Mouse (Mus musculus): Measurements from ENCODE around the gene AB124611.
"Not testable (repeated sequence)": the region's sequence is repeated elsewhere in the genome, so short reads cannot be mapped to it uniquely, and the experiment has no call there.

The AB124611 gene

DNA sequence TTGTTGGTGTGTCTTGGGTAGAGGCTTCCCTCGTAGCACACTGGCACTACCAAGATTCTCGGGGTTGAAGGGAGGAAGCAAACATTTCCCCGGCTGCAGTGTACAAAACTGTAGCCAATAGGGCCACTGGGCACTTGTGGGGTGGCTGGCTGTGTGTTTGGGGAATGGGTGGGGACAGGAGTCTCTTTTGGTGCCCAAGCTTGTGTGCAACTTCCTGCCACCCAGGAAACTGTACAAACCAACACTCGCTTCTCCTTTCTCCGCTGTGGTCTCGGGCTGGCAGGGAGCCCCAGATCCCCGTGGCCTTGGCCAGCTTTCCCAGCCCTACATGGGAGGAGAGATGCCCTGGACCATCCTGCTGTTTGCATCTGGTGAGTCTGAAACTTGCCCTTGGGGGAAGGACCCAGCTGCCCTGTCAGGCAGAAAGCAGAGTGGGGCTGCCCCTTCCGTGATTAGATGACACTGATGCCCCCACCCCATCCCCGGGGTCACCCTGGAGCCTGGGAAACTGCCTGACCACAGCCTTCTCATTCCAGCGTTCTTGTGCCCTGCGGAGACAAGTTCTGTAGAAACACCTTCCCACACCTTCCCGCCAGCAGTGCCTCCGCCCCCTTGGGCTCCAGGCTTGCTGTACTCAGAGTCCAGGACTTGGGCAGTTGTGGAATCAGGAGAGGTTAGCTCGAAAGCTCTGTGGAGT lies at the start of gene AB124611:
Gene AB124611 (plus strand): TSS at position 240 of the 697 bp plus-strand sequence.
- no peak for DNase-seq (ENCODE audit: low read depth)

DNA sequence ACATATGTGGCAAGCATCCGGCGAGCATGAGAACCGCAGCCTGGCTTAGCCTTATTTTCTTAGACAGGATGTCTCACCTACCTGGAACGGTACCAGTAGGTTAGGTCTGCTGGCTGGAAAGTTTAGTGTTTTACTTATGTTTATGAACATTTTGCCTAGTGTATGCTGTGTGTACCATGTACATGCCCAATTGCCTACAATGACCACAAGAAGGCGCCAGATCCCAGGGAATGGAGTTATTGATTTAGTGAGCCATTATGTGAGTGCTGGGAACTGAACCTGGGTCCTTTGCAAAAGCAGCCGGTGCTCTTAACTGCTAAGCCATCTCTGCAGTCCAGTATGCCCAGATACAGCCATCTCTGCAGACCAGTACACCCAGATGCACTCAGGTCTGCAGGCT lies 48.3 kb upstream of the AB124611 start:
- no peak for DNase-seq (ENCODE audit: low read depth)

DNA sequence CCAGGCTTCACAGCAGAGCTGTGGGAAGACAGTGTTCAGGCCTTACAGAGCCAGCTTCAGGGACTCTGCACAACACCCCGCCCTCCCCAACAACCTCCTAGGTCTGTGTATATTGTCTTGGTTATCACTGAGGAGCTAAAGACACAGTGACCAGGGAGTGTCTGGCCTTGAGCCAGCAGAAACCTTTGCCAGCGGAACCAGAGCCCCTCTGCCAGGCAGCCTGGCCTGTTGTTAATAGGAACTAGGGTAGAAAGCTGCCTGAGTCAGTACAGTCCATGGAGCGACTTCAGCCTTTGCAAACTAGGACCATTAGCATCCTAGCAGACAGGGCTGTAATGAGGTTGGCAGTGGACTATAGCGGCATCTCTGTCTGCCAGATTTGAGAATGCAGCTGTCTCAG lies 41.9 kb upstream of the AB124611 start:
- no peak for DNase-seq (ENCODE audit: low read depth)

DNA sequence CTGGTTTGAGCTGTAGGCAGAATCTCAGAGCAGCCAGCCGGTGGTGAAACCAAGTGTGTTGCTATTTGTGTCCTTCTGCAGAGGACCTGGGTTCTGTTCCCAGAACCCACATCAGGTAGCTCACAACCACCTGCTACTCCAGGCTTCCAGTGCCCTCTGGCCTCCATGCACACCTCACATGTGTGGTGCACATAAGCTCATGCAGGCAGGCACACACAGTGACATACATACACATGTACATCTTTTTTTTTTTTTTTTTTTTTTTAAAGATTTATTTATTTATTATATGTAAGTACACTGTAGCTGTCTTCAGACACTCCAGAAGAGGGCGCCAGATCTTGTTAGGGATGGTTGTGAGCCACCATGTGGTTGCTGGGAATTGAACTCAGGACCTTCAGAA lies 37.7 kb upstream of the AB124611 start:
- DNase-seq (ENCODE audit: low read depth), result not testable (repeated sequence)

DNA sequence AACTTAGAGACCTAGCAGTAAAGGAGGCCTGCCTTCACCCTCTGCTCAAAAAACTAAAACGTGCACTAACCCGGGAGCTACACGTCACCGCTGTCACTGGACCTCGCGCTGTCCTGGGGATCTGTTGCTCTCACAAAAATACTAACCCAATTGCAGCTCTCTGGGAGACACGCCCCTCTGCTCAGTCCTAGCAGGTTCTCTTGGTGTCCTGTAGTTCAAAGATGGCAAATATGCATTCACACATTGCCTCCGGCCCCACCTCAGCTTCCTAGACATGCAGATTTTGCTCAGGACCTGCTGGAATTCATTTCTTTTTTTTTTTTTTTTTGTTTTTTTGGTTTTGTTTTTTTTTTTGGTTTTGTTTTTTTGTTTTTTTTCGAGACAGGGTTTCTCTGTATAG lies 35.3 kb upstream of the AB124611 start:
- DNase-seq (ENCODE audit: low read depth), result no peak

DNA sequence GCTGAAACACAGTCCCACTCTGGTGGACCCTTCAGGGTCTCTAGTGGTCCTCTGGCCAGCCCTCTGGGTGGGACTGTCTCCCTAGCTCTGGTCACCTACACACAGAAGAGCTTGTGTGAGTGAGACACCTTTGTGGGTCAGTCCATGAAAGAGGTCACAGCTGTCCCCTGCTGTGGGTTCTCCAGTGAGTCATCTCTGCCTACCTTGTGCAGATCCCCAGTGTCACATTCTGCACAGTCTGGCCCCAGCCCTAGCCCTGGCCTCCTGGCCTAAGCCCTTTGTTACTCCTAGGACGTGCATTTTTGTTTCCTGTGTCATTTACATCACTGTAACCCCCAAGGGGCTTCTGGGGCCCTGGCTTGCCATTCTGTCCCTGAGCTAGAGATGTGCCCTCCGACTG lies 32.1 kb upstream of the AB124611 start:
- DNase-seq (ENCODE audit: low read depth), result no peak

DNA sequence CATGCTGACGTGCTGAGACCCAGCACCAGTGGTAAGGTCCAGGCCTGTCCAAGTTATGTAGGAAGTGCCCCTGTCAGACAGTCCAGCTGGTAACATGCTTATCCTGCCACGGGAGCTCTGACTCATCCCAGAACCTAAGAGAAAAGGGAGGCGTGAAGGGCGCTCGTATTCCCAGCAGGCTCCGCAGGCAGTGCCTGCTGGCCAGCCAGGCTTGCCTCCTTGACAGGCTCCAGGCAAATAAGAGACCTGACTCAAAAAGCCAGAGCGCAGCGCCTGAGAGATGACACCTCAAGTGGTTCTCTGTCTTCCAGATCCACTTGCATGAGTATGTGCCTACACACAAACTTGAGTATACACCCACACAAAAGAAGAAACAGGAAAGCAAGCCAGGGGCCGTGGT lies 31.2 kb upstream of the AB124611 start:
- peak; percentile 81 for DNase-seq (ENCODE audit: low read depth)

DNA sequence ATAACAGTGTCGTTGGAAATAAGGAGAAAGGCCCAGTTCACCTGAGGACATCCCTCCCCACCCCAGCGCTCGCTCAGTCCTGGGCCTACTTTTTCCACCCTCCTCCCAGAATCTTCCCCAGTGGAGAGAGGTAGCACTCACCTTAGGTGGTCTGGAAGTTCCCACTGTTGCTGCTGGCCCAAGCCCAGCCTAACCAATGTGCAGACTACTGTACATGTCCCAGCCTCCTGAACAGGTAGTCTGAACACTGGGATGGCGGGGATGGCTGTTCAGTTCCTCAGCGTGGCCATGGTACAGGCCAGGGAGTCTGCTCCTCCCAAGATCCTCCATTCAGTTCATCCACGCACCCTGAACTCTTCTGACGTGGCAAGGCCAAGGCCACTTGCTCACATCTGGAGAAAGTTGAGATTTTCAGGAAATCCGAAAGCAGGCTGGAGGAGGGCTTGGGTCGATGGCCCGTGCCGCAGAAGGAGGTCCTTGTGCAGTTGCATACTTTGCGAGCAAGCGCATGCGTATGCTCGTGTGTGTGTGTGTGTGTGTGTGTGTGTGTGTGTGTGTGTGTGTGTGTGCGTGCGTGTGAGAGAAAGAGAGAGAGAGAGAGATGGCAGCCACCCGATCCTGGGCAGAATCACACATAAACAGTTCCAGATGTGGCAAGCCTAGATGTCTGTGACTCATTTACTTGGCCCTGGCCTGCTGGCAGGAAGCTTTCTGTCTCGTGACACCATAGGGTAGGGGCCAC lies 29.5 kb upstream of the AB124611 start:
- peak; percentile 97 for DNase-seq (ENCODE audit: low read depth)

DNA sequence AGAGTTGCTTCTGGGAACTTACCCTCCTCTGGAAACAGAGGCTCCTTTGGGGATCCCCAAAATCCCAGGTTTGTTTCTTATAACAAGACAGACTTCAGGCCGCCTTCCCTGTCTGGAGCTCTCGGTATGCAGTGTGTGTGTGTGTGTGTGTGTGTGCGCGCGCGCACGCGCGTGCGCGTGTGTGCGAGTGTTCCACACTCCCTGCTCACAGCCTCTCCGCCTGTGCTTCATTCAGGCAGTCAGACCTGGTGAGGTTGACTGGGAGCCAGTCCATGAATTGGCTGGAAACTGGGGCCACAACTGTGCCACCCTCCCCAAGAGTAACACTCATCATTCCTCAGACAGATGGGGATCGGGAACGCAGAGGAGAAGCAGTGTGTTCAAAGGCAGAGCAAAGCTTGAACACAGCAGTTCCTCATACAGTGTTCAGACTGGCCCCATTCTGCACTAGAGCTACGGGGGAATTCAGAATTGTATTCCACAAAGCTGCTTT lies 28.9 kb upstream of the AB124611 start:
- DNase-seq (ENCODE audit: low read depth), result no peak

DNA sequence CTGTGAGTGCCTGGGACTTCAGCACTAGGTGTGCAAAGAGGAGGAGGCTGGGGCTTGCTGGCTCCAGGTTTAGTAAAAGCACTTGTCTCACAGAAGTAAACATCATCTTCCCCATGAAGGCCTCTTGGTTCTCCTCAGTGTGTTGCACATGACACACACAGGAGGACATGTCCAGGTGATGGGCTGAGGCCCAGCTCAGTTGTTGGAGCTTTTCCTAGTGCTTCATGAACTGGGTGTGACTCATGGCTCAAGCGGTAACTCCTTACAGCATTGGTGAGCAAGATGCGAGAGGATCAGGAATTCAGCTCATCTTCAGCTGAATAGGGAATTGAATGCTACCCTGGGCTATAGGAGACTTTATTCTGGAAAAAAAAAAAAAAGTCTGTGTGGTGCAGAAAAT lies 28.3 kb upstream of the AB124611 start:
- peak; percentile 52 for DNase-seq (ENCODE audit: low read depth)

DNA sequence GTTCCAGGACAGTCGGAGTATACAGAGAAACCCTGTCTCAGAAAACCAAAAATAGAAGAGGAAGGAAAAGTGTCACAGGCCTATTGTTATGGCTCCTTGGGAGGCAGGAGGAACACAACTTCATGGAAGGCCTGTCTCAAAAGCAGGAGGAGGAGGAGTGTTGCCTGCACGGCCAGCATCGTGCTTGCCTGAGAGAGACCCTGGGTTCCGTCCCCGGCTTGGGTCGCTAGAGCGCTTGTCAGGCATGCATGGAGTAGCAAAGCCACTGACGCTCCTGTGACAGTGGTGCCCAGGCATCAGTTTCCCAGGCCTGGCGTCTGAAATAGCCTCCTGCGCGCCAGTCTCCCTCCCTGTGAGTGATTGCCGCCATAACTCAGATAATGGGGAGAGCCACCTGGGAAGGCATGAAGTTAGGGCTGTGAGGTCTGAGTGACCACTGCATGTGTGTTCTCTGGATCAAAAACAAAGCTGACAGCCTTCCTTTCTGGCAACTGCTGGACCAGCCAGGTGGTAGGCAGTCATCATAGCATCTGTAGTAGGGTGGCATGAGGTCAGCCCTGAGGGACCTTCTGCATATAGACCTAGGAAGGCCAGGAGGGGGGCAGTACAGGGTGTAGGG lies 27.6 kb upstream of the AB124611 start:
- DNase-seq (ENCODE audit: low read depth), result no peak

DNA sequence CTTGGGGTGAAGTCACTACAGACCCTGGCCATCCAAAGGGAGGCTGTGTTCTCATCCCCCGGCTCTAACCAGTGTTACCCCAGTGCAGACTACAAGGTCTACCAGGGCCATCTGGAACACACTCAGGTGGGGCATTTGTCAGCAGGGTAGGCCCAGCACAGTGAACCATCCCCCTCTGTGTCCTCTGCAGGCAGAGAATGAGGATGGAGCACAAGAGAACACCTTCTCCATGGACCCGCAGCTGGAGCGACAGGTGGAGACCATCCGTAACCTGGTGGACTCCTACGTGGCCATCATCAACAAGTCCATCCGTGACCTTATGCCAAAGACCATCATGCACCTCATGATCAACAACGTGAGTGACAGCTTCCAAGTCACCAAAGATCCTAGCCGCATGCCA lies 22.6 kb upstream of the AB124611 start:
- no peak for DNase-seq (ENCODE audit: low read depth)

DNA sequence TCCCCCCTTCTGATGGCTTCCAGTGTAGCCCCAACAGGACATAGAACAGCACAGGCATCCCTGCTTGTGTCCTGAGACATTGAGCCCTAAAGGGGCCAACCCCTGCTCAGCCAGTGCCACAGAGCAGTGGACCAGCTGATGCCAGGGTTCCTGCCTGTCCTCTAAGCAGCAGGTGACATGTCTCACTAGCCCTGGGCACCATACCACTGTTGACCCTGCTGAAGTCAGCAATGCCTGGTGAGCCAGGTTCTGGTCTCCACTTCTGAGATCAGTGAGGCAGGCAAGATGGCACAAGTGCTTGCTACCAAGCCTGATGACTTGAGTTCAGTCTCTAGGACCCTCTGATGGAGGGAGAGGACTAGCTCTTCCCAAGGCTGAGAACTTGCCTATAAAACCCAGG lies 20.2 kb upstream of the AB124611 start:
- no peak for DNase-seq (ENCODE audit: low read depth)

DNA sequence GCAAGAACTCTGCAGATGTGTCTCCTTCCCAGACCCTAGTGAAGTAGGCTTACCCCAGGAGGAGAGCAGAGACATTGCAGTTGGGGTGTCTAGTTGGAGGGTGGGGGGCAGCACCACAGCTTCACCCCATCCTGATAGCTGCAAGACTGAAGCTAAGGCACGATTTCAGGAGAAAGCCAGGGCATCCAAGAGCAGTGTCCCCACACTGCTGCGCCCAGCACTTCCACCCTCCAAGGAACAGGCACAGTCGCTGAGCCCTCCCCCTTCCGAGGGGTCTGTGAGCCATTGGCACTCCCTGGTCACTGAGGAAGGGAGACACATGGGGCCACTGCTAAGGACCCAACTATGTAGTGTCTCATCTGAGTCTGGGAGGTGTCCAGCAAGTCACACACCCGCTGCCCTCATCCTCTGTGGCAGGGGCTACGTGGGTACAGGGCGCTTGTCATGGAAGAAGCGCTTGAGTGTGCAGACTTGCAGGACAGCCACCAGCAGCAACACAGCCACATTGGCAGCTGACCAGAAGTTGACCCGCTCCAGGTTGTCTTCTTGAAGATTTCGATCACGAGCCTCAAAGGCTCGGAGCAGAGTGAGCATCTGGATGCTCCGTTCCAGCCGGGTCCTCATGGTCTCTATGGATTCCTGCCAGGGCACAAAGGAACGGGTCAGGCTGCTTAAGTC lies 18.1 kb upstream of the AB124611 start:
- no peak for DNase-seq (ENCODE audit: low read depth)

DNA sequence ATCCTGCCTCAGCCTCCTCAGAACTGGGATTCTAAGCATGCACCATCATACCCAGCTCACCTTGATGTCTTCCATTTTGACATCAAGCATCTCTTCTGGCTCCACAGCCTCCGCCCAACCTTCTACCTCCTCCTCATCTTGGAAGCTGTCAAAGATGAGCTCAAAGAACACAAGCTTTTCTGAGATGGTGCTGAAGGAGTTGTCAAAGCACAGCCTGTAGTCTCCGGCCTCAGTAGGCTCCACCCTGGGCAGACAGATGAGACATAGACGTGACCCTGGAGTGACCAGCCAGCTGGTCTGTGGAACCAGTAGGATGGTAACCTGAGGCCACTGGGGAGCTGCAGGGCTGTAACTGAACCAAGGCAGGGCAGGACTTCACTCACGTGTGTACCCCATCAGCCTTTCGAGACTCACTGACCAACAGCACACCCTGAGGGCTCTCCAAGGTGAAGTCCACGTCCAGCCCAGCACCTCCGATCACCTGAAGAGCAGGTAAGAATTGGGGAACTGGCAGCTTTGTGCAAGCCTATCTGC lies 17.0 kb upstream of the AB124611 start:
- DNase-seq (ENCODE audit: low read depth), result no peak

DNA sequence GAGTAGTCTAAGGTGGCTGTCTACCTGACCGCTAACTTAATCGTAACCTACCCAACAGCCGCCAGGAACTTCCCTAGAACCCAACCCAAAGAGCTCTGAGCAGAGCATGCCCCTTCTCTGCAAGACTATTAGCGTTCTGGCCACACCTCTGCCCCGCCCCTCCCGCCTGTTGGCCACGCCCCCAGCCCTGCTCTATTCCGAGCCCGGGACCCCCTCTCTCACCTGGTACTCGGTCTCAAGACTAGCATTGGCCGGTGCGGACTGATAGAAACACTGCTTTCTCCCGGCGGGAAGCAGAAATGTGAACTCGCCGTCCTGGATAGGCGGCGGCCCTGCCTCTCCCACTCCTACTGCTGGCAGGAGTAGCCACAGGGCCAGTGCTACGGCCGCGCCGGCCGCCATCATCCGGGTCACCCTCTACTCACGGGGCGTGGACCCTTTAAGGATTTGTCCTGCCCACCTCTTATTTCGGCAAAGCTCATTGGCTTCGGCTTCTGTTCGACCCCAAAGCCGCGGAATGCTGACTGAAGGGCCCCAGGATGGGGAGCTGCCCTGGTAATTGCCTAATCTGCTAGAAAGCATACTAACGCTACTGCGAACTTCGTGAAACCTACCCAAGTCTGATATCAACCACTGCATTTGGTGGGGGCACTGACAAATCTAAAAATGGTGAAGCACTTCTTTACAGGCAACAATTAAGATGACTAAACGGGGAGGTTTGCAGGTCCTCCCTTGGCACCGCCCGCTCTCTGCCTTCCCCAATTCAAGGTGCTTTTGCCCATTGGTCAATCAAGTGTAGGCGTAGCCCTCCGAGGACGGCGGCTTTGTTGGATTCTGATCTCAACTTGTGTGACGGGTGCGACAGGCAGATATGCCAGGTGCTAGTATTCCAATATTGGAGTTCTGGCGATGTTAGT lies 15.9 kb upstream of the AB124611 start, which contains the start of gene Tmed1:
Gene Tmed1 (minus strand): TSS at position 481 of the 917 bp plus-strand sequence.
- DNase-seq (ENCODE audit: low read depth), result peak; percentile 96

DNA sequence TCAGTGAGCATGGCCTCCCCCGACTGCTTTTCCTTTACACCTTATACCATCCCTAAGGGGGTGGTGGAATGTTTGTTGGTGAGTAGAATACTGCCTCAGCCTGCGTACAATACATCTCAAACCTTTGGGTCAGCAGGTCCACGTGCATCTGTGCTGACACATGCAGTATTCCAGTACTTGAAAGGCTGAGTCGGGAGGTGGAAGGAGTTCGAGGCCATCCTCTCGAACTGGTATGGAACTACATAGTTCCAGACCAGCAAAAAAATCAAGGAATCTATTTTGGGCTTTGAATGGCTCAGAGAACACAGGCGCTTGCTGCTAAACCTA lies 15.3 kb upstream of the AB124611 start:
- DNase-seq (ENCODE audit: low read depth), result no peak

DNA sequence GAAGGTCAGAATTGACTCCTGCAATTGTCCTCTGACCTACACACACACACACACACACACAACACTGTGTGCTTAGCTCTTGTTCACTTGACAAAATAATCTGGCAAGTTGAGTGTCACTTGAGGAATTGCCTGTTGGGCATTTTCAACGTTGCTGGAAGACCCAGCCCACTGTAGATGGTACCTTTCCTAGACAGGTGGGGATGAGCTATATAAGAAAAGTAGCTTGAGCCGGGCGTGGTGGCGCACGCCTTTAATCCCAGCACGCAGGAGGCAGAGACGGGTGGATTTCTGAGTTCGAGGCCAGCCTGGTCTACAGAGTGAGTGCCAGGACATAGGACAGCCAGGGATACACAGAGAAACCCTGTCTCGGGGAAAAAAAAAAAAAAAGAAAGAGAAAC lies 14.9 kb upstream of the AB124611 start:
- DNase-seq (ENCODE audit: low read depth), result no peak

DNA sequence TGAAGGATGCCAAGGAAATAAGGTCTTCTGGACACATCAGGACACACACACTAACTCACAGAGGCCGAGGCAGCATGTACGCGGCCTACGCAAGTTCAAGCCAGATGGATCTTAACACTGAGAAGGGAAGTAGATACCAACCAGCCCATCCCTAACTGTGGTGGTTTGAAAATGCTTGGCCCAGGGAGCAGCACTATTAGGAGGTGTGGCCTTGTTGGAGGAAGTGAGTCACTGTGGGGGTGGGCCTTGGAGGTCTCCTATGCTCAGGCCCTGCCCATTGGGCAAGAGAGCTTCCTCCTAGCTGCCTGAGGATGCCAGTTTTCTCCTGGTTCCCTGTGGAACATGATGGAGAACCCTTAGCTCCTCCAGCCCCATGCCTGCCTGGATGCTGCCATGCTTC lies 12.5 kb upstream of the AB124611 start:
- DNase-seq (ENCODE audit: low read depth), result no peak

DNA sequence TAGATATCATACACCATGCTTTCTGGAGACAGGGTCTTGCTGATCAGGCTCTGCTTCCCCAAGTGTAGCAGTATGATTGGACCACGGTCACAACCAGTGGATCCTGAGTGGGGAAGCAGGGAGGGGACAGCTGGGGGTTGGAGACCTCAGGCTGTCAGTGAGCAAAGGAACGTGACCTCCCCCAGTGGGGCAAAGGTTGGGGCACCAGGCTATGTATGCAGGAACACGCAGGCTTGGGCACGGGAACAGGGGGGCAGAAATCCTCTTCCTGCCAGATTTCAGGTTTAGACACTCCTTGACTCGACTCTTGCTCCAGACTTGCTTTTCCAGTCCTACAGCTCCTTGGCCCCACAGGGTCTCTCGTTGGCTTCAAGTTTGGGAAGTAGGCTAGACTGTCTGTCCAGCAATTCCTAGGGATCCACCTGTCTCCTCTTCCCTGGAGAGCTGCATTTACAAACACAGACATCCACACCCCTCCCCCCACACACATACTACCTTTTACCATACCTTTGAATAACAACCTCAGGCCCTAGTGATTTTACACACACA lies 8.0 kb upstream of the AB124611 start:
- DNase-seq (ENCODE audit: low read depth), result no peak

DNA sequence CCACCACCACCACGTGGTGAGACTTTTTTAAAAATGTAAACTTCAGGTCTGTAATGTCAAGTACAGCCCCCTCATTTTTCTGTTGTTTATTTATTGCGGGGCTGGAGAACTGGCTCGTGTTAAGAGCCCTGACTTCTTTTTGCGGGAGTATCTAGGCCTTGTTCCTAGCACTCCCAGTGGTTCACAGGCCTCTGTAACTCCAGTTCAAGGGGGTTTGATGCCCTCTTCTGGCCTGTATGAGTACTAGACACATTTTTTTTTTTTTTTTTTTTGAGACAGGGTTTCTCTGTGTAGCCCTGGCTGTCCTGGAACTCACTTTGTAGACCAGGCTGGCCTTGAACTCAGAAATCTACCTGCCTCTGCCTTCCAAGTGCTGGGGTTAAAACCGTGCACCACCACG lies 7.3 kb upstream of the AB124611 start:
- not testable (repeated sequence) for DNase-seq (ENCODE audit: low read depth)

Data from fibroblast of lung, adult 2 months (primary cell).